Mouse (Mus musculus): ENCODE data around the gene 4930579F01Rik. TPM values are rescaled to one million over a fixed set of nuclear protein-coding genes. Genes with fewer than 3 reads are reported as not detected.

The 4930579F01Rik gene
- polyA plus RNA-seq, 2 experiments, result not detected

- no peaks in the 10 kb centered on the region for H3K36me3 ChIP-seq (replicated peaks; ENCODE audit: control insufficient read depth, insufficient read depth, low read depth)
- WGBS (ENCODE audit: insufficient replicate concordance), result 76% methylated on average over 14 of the region's 14 CpGs
- no peak overlapping the region for H3K4me2 ChIP-seq (ENCODE audit: low read depth)
- H3K27me3 ChIP-seq (ENCODE audit: control insufficient read depth, insufficient read depth, low read length), result no peaks in the 10 kb centered on the region
- no peaks in the 10 kb centered on the region for H3K9me3 ChIP-seq (ENCODE audit: control insufficient read depth, low read length)
- no peak overlapping the region for H3K4me3 ChIP-seq (ENCODE audit: insufficient read depth in 1 of 2, low read depth in 2 of 2, low read length in 2 of 2)
- H3K4me1 ChIP-seq (replicated peaks; ENCODE audit: control insufficient read depth in 2 of 2, insufficient read depth in 2 of 2, low read length in 1 of 2), result no peaks in the 10 kb centered on the region
- no peak for TF ChIP-seq CTCF (IDR thresholded peaks at IDR 0.05; ENCODE audit: low read depth)
- no peak for TF ChIP-seq EP300 (IDR thresholded peaks at IDR 0.05; ENCODE audit: low read depth)
- H3K9ac ChIP-seq (replicated peaks), result no peak overlapping the region
- H3K27ac ChIP-seq, result no peak overlapping the region
- no peak for ATAC-seq (ENCODE audit: insufficient read depth)
- DNase-seq (ENCODE audit: low read depth in 3 of 3, low spot score in 3 of 3), result no peak
Measured at GRCm38 (mm10) chr3:138197093-138197492, 3.5 kb upstream of the 4930579F01Rik start.

- ATAC-seq (ENCODE audit: insufficient read depth) (no peak), DNase-seq (ENCODE audit: low read depth in 3 of 3, low spot score in 3 of 3) (no peak)
- TF ChIP-seq CTCF (IDR thresholded peaks at IDR 0.05; ENCODE audit: low read depth) (no peak), EP300 (IDR thresholded peaks at IDR 0.05; ENCODE audit: low read depth) (no peak)
- Histone ChIP-seq H3K27me3 (ENCODE audit: control insufficient read depth, insufficient read depth, low read length) (no peaks in the 10 kb centered on the region), H3K9me3 (ENCODE audit: control insufficient read depth, low read length) (no peaks in the 10 kb centered on the region), H3K27ac (no peak overlapping the region), H3K4me3 (ENCODE audit: insufficient read depth in 1 of 2, low read depth in 2 of 2, low read length in 2 of 2) (no peak overlapping the region), H3K9ac (replicated peaks) (no peak overlapping the region), H3K4me1 (replicated peaks; ENCODE audit: control insufficient read depth in 2 of 2, insufficient read depth in 2 of 2, low read length in 1 of 2) (no peaks in the 10 kb centered on the region), H3K36me3 (replicated peaks; ENCODE audit: control insufficient read depth, insufficient read depth, low read depth) (no peaks in the 10 kb centered on the region), H3K4me2 (ENCODE audit: low read depth) (no peak overlapping the region)
- 59% methylated on average over 7 of the region's 7 CpGs for WGBS (ENCODE audit: insufficient replicate concordance)
Measured at GRCm38 (mm10) chr3:138192260-138192659, 1.4 kb downstream of the 4930579F01Rik start.

GRCm38 (mm10) chr3:138185995-138186930 is 7.4 kb downstream of the 4930579F01Rik start:
- Histone ChIP-seq H3K4me3 (ENCODE audit: insufficient read depth in 1 of 2, low read depth in 2 of 2, low read length in 2 of 2) (no peak overlapping the region), H3K4me1 (replicated peaks; ENCODE audit: control insufficient read depth in 2 of 2, insufficient read depth in 2 of 2, low read length in 1 of 2) (no peaks in the 10 kb centered on the region), H3K36me3 (replicated peaks; ENCODE audit: control insufficient read depth, insufficient read depth, low read depth) (no peaks in the 10 kb centered on the region), H3K27ac (no peak overlapping the region), H3K9ac (replicated peaks) (no peak overlapping the region), H3K4me2 (ENCODE audit: low read depth) (no peak overlapping the region), H3K27me3 (ENCODE audit: control insufficient read depth, insufficient read depth, low read length) (no peaks in the 10 kb centered on the region), H3K9me3 (ENCODE audit: control insufficient read depth, low read length) (no peaks in the 10 kb centered on the region)
- DNase-seq (ENCODE audit: low read depth in 3 of 3, low spot score in 3 of 3), result no peak
- ATAC-seq (ENCODE audit: insufficient read depth), result no peak
- 84% methylated on average over 26 of the region's 26 CpGs for WGBS (ENCODE audit: insufficient replicate concordance)
- TF ChIP-seq EP300 (IDR thresholded peaks at IDR 0.05; ENCODE audit: low read depth) (no peak), CTCF (IDR thresholded peaks at IDR 0.05; ENCODE audit: low read depth) (no peak)

- Histone ChIP-seq H3K27me3 (ENCODE audit: control insufficient read depth, insufficient read depth, low read length) (no peaks in the 10 kb centered on the region), H3K4me3 (ENCODE audit: insufficient read depth in 1 of 2, low read depth in 2 of 2, low read length in 2 of 2) (no peak overlapping the region), H3K27ac (no peak overlapping the region), H3K36me3 (replicated peaks; ENCODE audit: control insufficient read depth, insufficient read depth, low read depth) (no peaks in the 10 kb centered on the region), H3K4me2 (ENCODE audit: low read depth) (no peak overlapping the region), H3K9ac (replicated peaks) (no peak overlapping the region), H3K4me1 (replicated peaks; ENCODE audit: control insufficient read depth in 2 of 2, insufficient read depth in 2 of 2, low read length in 1 of 2) (no peaks in the 10 kb centered on the region), H3K9me3 (ENCODE audit: control insufficient read depth, low read length) (no peaks in the 10 kb centered on the region)
- DNase-seq (ENCODE audit: low read depth in 3 of 3, low spot score in 3 of 3) (no peak), ATAC-seq (ENCODE audit: insufficient read depth) (no peak)
- TF ChIP-seq EP300 (IDR thresholded peaks at IDR 0.05; ENCODE audit: low read depth) (no peak), CTCF (IDR thresholded peaks at IDR 0.05; ENCODE audit: low read depth) (no peak)
- WGBS (ENCODE audit: insufficient replicate concordance), result 63% methylated on average over 4 of the region's 4 CpGs
Measured at GRCm38 (mm10) chr3:138185290-138185689, 8.3 kb downstream of the 4930579F01Rik start.

- Histone ChIP-seq H3K4me3 (ENCODE audit: insufficient read depth in 1 of 2, low read depth in 2 of 2, low read length in 2 of 2) (no peak overlapping the region), H3K27ac (no peak overlapping the region), H3K4me2 (ENCODE audit: low read depth) (no peak overlapping the region), H3K27me3 (ENCODE audit: control insufficient read depth, insufficient read depth, low read length) (no peaks in the 10 kb centered on the region), H3K9me3 (ENCODE audit: control insufficient read depth, low read length) (no peaks in the 10 kb centered on the region), H3K4me1 (replicated peaks; ENCODE audit: control insufficient read depth in 2 of 2, insufficient read depth in 2 of 2, low read length in 1 of 2) (no peaks in the 10 kb centered on the region), H3K9ac (replicated peaks) (no peak overlapping the region), H3K36me3 (replicated peaks; ENCODE audit: control insufficient read depth, insufficient read depth, low read depth) (no peaks in the 10 kb centered on the region)
- WGBS (ENCODE audit: insufficient replicate concordance), result 75% methylated on average over 7 of the region's 7 CpGs
- no peak for DNase-seq (ENCODE audit: low read depth in 3 of 3, low spot score in 3 of 3)
- ATAC-seq (ENCODE audit: insufficient read depth), result no peak
- TF ChIP-seq EP300 (IDR thresholded peaks at IDR 0.05; ENCODE audit: low read depth), result no peak
- TF ChIP-seq CTCF (IDR thresholded peaks at IDR 0.05; ENCODE audit: low read depth), result no peak
Measured at GRCm38 (mm10) chr3:138183371-138183770, 10.3 kb downstream of the 4930579F01Rik start.
